Mouse (Mus musculus) kidney, adult 2 months (tissue): Measurements from ENCODE around the gene Elovl5.

ENCODE experiments used
- CTCF ChIP-seq: fragments of 200-500 bp; conservative IDR thresholded peaks from 2 replicates; pipeline ENCODE4 v1.5.1; 2011; ENCODE audit warnings: low read depth, mild to moderate bottlenecking, control low read depth, low read length, moderate library complexity, mixed read lengths; ENCODE audit not compliant: insufficient read depth, insufficient read length
- POLR2A ChIP-seq: fragments of 200-500 bp; IDR thresholded peaks from one replicate; pipeline ENCODE4 v1.6.1; 2011; ENCODE audit warnings: low read depth, low read length, control low read depth

DNA sequence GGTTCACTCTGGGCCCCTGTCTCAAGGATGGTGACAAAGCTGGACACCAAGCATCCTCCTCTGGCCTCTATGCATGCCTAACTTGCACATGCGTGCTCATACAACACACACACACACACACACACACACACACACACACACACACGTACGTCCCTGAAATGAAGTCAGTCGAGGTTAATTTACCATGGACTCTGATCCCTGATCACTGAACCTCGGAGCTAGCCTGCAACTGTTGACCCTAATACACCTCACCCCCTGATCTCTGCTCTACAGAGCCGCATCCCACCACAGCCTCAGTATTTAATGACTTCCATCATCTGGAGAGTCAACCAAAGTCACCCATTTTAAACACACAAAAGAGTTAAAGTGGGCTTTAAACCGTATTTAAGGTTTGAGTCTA lies 98.7 kb downstream of the Elovl5 start:
- no peak for TF ChIP-seq POLR2A
- no peak for TF ChIP-seq CTCF
